Mouse (Mus musculus): ENCODE measurements around the gene Cerk. TPM values are rescaled to one million over a fixed set of nuclear protein-coding genes. Genes with fewer than 3 reads are reported as not detected.

Gene Cerk
- 24.1 and 26.1 TPM in 2 replicates for polyA plus RNA-seq (2012; rRNA removed)

GRCm38 (mm10) chr15:86185689-86186569 lies at the start of gene Cerk:
TSS of gene Cerk (minus strand) at chr15:86186141.

GRCm38 (mm10) chr15:86213753-86214548 lies 28.0 kb upstream of the Cerk start, which contains the start of gene Tbc1d22a:
TSS of gene Tbc1d22a (plus strand) at chr15:86214459.

Other genes with a start within 250 kb of the Cerk start
- gene Celsr1, start 152.4 kb downstream of the Cerk start, polyA plus RNA-seq (2012; rRNA removed): 5.2 and 5.8 TPM in 2 replicates
- gene Gramd4, start 128.4 kb downstream of the Cerk start, polyA plus RNA-seq (2012; rRNA removed): 65.3 and 67.1 TPM in 2 replicates
- gene Tbc1d22a, start 28.3 kb upstream of the Cerk start, polyA plus RNA-seq (2012; rRNA removed): 15.8 and 15.9 TPM in 2 replicates